Comparison of ENCODE assay signal across 19 mouse cellular contexts in the genomic region with DNA sequence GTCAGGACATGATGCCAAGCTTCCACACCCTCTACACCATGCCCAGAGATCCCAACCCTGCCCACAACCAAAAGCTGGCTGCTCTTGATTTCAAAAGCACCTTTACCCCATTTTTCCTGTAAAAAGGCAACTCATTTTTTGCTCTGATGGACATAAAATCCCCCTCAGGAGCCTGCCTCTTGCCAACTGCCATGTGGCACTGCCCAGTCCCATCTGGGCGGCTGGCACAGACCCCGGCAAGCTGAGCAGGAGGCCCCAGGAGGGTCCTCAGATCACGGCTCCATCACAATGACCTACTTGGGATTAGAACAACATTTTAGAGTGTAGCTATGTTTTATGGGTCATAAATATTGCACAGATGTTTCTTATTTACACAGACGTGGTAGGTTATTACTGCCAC. TPM values are rescaled to one million over a fixed set of nuclear protein-coding genes. Genes with fewer than 3 reads are reported as not detected.
DNase-seq lines count a peak whose midpoint lies in the region; ATAC-seq and TF ChIP-seq lines count a peak whose summit lies in the region.
"Had no signal": no experiment of that assay in that cellular context is flagged by ENCODE, and none has a peak within 500 bp of the region (broad histone marks: within the 10 kb centered on the region; RNA-seq: fewer than 3 reads in every experiment).

No protein-coding gene starts in this region.

- H3K36me3 ChIP-seq in forebrain, embryonic 14.5 days (ENCODE audit: control insufficient read depth, insufficient read depth, low read length), result no peaks in the 10 kb centered on the region
- H3K36me3 ChIP-seq in forebrain, embryonic 11.5 days (ENCODE audit: control insufficient read depth, insufficient read depth, low read length), result no peaks in the 10 kb centered on the region
- H3K36me3 ChIP-seq in neural tube, embryonic 13.5 days, result no peaks in the 10 kb centered on the region
- no peaks in the 10 kb centered on the region for H3K36me3 ChIP-seq in limb, embryonic 13.5 days
- H3K36me3 ChIP-seq in thymus, adult 2 months (ENCODE audit: control insufficient read depth, insufficient read depth, low read length), result no peaks in the 10 kb centered on the region
- H3K36me3 ChIP-seq: embryonic facial prominence, embryonic 15.5 days; heart, embryonic 12.5 days; midbrain, embryonic 13.5 days had no signal

- no peak for TF ChIP-seq CTCF in thymus, adult 2 months (IDR thresholded peaks at IDR 0.05; ENCODE audit: borderline replicate concordance, control insufficient read depth, extremely low read depth, insufficient read depth, low read length, poor library complexity)

- H3K27me3 ChIP-seq in forebrain, embryonic 14.5 days (replicated peaks; ENCODE audit: control insufficient read depth, insufficient read depth, low read length), result no peaks in the 10 kb centered on the region
- H3K27me3 ChIP-seq in forebrain, embryonic 11.5 days (ENCODE audit: control insufficient read depth, insufficient read depth, low read length), result no peaks in the 10 kb centered on the region
- peaks cover 15% of the 10 kb centered on the region for H3K27me3 ChIP-seq in neural tube, embryonic 13.5 days
- peaks cover 13% of the 10 kb centered on the region for H3K27me3 ChIP-seq in limb, embryonic 13.5 days
- no peaks in the 10 kb centered on the region for H3K27me3 ChIP-seq in thymus, adult 2 months (ENCODE audit: control insufficient read depth, insufficient read depth, low read length)
- H3K27me3 ChIP-seq: embryonic facial prominence, embryonic 15.5 days; heart, embryonic 12.5 days had no signal

- H3K4me3 ChIP-seq in forebrain, embryonic 14.5 days (ENCODE audit: low read depth, low read length), result no peak overlapping the region
- H3K4me3 ChIP-seq in forebrain, embryonic 11.5 days (ENCODE audit: low read depth, low read length), result no peak overlapping the region
- no peak overlapping the region for H3K4me3 ChIP-seq in neural tube, embryonic 13.5 days
- no peak overlapping the region for H3K4me3 ChIP-seq in limb, embryonic 13.5 days
- H3K4me3 ChIP-seq in thymus, adult 2 months (ENCODE audit: control insufficient read depth, insufficient read depth, low read length), result no peak overlapping the region
- H3K4me3 ChIP-seq: embryonic facial prominence, embryonic 15.5 days; heart, embryonic 12.5 days; midbrain, embryonic 13.5 days had no signal

- WGBS in forebrain, embryonic 14.5 days, result 54% methylated on average over 4 of the region's 4 CpGs
- WGBS in forebrain, embryonic 11.5 days, result 89% methylated on average over 4 of the region's 4 CpGs
- WGBS in neural tube, embryonic 13.5 days, result 27% methylated on average over 4 of the region's 4 CpGs
- WGBS in limb, embryonic 13.5 days, result 16% methylated on average over 4 of the region's 4 CpGs
- WGBS in thymus, adult 2 months, result 84% methylated on average over 4 of the region's 4 CpGs

- ATAC-seq in forebrain, embryonic 14.5 days, result peak; percentile 53; the same call in 1 of the 2 replicates
- ATAC-seq in forebrain, embryonic 11.5 days (replicated peaks; ENCODE audit: low FRiP score), result no peak
- ATAC-seq in neural tube, embryonic 13.5 days (ENCODE audit: low read depth), result peak; percentile 77
- peak; percentile 62 for ATAC-seq in limb, embryonic 13.5 days (ENCODE audit: low FRiP score, low read depth)
- no peak for ATAC-seq in granulocyte monocyte progenitor cell, adult 5-6 weeks (replicated peaks; ENCODE audit: poor library complexity, severe bottlenecking)
- ATAC-seq: liver, postnatal 0 days; midbrain, embryonic 13.5 days had no signal

- no peaks in the 10 kb centered on the region for H3K9me3 ChIP-seq in forebrain, embryonic 14.5 days (replicated peaks; ENCODE audit: control insufficient read depth, low read length)
- H3K9me3 ChIP-seq in forebrain, embryonic 11.5 days (ENCODE audit: control insufficient read depth, low read length), result no peaks in the 10 kb centered on the region
- H3K9me3 ChIP-seq in neural tube, embryonic 13.5 days, result no peaks in the 10 kb centered on the region
- H3K9me3 ChIP-seq in limb, embryonic 13.5 days, result no peaks in the 10 kb centered on the region
- H3K9me3 ChIP-seq: embryonic facial prominence, embryonic 15.5 days; heart, embryonic 12.5 days; midbrain, embryonic 13.5 days had no signal

- H3K27ac ChIP-seq in forebrain, embryonic 14.5 days (ENCODE audit: low read depth, low read length), result no peak overlapping the region
- H3K27ac ChIP-seq in forebrain, embryonic 11.5 days (ENCODE audit: low read depth, low read length), result no peak overlapping the region
- no peak overlapping the region; the same call in 1 of the 2 replicates for H3K27ac ChIP-seq in neural tube, embryonic 13.5 days (replicated peaks)
- H3K27ac ChIP-seq in limb, embryonic 13.5 days, result no peak overlapping the region
- H3K27ac ChIP-seq in thymus, adult 2 months (ENCODE audit: control insufficient read depth, insufficient read depth, low read length), result no peak overlapping the region
- H3K27ac ChIP-seq: embryonic facial prominence, embryonic 15.5 days; midbrain, embryonic 13.5 days had no signal

- peak; percentile 53 for DNase-seq in forebrain, embryonic 14.5 days (ENCODE audit: low spot score)
- no peak for DNase-seq in forebrain, embryonic 11.5 days (ENCODE audit: low spot score)
- no peak for DNase-seq in neural tube, embryonic 10.5 days (ENCODE audit: extremely low spot score, low spot score)
- peak; percentile 94 for DNase-seq in cerebellum, adult 9-11 months
- DNase-seq in thymus, adult 2 months, result no peak
- DNase-seq: gastrocnemius, postnatal 14 days; kidney, adult 8-10 months; liver, postnatal 0 days; lung, postnatal 36 days; right cerebral cortex, postnatal 14 days; thymus, adult 18-20 months had no signal

- H3K4me1 ChIP-seq in forebrain, embryonic 14.5 days (ENCODE audit: control insufficient read depth, insufficient read depth, low read length), result peaks cover 15% of the 10 kb centered on the region
- 0 out of 2 replicates have a peak, but pooled peaks cover 2% of the 10 kb centered on the region for H3K4me1 ChIP-seq in forebrain, embryonic 11.5 days (replicated peaks; ENCODE audit: control insufficient read depth, insufficient read depth, low read length)
- peaks cover 55% of the 10 kb centered on the region for H3K4me1 ChIP-seq in neural tube, embryonic 13.5 days (replicated peaks)
- H3K4me1 ChIP-seq in limb, embryonic 13.5 days, result peaks cover 32% of the 10 kb centered on the region
- no peaks in the 10 kb centered on the region for H3K4me1 ChIP-seq in thymus, adult 2 months (replicated peaks; ENCODE audit: control insufficient read depth, insufficient read depth, low read length)
- H3K4me1 ChIP-seq: embryonic facial prominence, embryonic 15.5 days had no signal

- no peak for TF ChIP-seq POLR2A in thymus, adult 2 months (IDR thresholded peaks at IDR 0.05; ENCODE audit: control insufficient read depth, extremely low read depth, insufficient read depth, low read length, poor library complexity)

- H3K9ac ChIP-seq in forebrain, embryonic 14.5 days (ENCODE audit: low read length), result no peak overlapping the region
- no peak overlapping the region for H3K9ac ChIP-seq in forebrain, embryonic 11.5 days (ENCODE audit: low read length)
- no peak overlapping the region for H3K9ac ChIP-seq in neural tube, embryonic 13.5 days
- H3K9ac ChIP-seq in limb, embryonic 13.5 days, result no peak overlapping the region
- H3K9ac ChIP-seq: embryonic facial prominence, embryonic 15.5 days; heart, embryonic 12.5 days; liver, postnatal 0 days; midbrain, embryonic 13.5 days had no signal

- H3K4me2 ChIP-seq in forebrain, embryonic 14.5 days (ENCODE audit: low read length), result no peak overlapping the region
- no peak overlapping the region for H3K4me2 ChIP-seq in forebrain, embryonic 11.5 days (ENCODE audit: low read depth, low read length, severe bottlenecking)
- H3K4me2 ChIP-seq in neural tube, embryonic 13.5 days, result no peak overlapping the region
- H3K4me2 ChIP-seq in limb, embryonic 13.5 days (replicated peaks), result no peak overlapping the region
- H3K4me2 ChIP-seq: embryonic facial prominence, embryonic 15.5 days; heart, embryonic 12.5 days; midbrain, embryonic 13.5 days had no signal

RNA-seq across cellular contexts. Expression of a gene that starts 22.3 kb away (rescaled TPM):
- polyA plus RNA-seq in forebrain, embryonic 14.5 days (2014; fragmentation: Nextera tagmentation; extraction: Ambion mirVana), result 3.6 and 5.9 TPM in 2 replicates
- polyA plus RNA-seq in forebrain, embryonic 11.5 days (2014; fragmentation: Nextera tagmentation; extraction: Ambion mirVana), result 1.2 and 1.8 TPM in 2 replicates
- 6.6 and 8.1 TPM in 2 replicates for polyA plus RNA-seq in neural tube, embryonic 13.5 days (2015; fragmentation: Nextera tagmentation; extraction: Ambion mirVana)
- polyA plus RNA-seq in limb, embryonic 13.5 days (2015; fragmentation: Nextera tagmentation; extraction: Ambion mirVana), result 2.6 and 3.3 TPM in 2 replicates
- total RNA-seq in granulocyte monocyte progenitor cell, adult 5-6 weeks (2014; fragmentation: Nextera tagmentation), result not detected in 2 replicates
- total RNA-seq in granulocyte monocyte progenitor cell, adult 5-6 weeks (2017), result 0.13 TPM in 1 of 2 replicates, not detected in the other
- polyA plus RNA-seq in thymus, adult 2 months (2012; rRNA removed), result 0.94 and 1.1 TPM in 2 replicates
- total RNA-seq: hematopoietic stem cell, adult 5-6 weeks; neutrophil, adult 5-6 weeks had no signal

Comparison
In these comparisons a context has a peak if more than half of its experiments do, and no peak if none do; other contexts are left out.
1. ATAC-seq: peak in forebrain, embryonic 14.5 days (single experiment), neural tube, embryonic 13.5 days (single experiment) and limb, embryonic 13.5 days (single experiment); none in forebrain, embryonic 11.5 days (single experiment) and granulocyte monocyte progenitor cell, adult 5-6 weeks (single experiment).
2. DNase-seq: peak in forebrain, embryonic 14.5 days (single experiment) and cerebellum, adult 9-11 months (single experiment); none in forebrain, embryonic 11.5 days (single experiment), neural tube, embryonic 10.5 days (single experiment) and thymus, adult 2 months (single experiment).